In the genomic region with DNA sequence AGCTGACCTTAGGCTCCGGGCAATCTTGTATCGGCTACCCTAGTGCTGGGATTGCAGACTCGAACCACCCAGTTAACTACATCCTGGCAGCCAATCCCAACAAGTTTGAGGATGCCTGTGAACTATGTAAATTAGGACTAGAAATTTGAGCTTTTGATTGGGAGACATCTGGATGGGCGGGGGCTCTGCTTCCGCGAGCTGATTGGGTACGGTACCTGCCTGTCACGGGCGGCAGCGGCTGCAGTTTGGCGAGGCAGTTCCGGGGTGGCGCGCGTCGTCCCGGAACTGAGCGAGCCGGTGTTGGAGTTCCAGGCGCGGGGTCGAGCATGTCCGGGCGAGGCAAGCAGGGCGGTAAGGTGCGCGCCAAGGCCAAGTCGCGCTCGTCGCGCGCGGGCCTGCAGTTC, we compare ENCODE assay signal across 8 mouse cellular contexts. TPM values are rescaled to one million over a fixed set of nuclear protein-coding genes. Genes with fewer than 3 reads are reported as not detected.
DNase-seq lines count a peak whose midpoint lies in the region; ATAC-seq lines count a peak whose summit lies in the region.

Gene H2afj, plus strand, starts transcription at position 231 of the 404 bp plus-strand sequence.

- peak within 1 kb of the TSS; percentile 75 for H3K27ac ChIP-seq in hindbrain, embryonic 15.5 days (replicated peaks)

- H3K27me3 ChIP-seq in hindbrain, embryonic 15.5 days, result no peaks in the 10 kb centered on the region

- peak within 1 kb of the TSS; percentile 97 for H3K4me2 ChIP-seq in hindbrain, embryonic 15.5 days

- peak; percentile 96 for DNase-seq in T-cell, adult 2 months (ENCODE audit: low spot score)
- DNase-seq in cerebellum, postnatal 36 days, result peak; percentile 98
- peak; percentile 99 for DNase-seq in frontal cortex, postnatal 36 days (ENCODE audit: low spot score in 2 of 2)
- DNase-seq in left cerebral cortex, adult 11 months (ENCODE audit: low spot score), result peak; percentile 97
- DNase-seq in lung, postnatal 4 days, result peak; percentile 99
- peak; percentile 89 for DNase-seq in retina, postnatal 7 days (ENCODE audit: low read depth, low spot score)
- peak; percentile 98 for DNase-seq in urinary bladder, adult 2 months (ENCODE audit: low spot score)

- H3K9ac ChIP-seq in hindbrain, embryonic 15.5 days, result peak within 1 kb of the TSS; percentile 70

- peaks cover 7% of the 10 kb centered on the region for H3K36me3 ChIP-seq in hindbrain, embryonic 15.5 days

- peak; percentile 88 for ATAC-seq in hindbrain, embryonic 15.5 days (ENCODE audit: low FRiP score, low read depth)

- H3K4me3 ChIP-seq in hindbrain, embryonic 15.5 days, result peak within 1 kb of the TSS; percentile 95

- WGBS in hindbrain, embryonic 15.5 days, result under 1% methylated on average over 34 of the region's 34 CpGs

- H3K4me1 ChIP-seq in hindbrain, embryonic 15.5 days (replicated peaks), result peaks cover 33% of the 10 kb centered on the region

- H3K9me3 ChIP-seq in hindbrain, embryonic 15.5 days, result no peaks in the 10 kb centered on the region

RNA-seq across cellular contexts. Expression of gene H2afj, which starts in this region (rescaled TPM):
- 106 and 109 TPM in 2 replicates for polyA plus RNA-seq in hindbrain, embryonic 15.5 days (2015; fragmentation: Nextera tagmentation; extraction: Ambion mirVana)
- polyA plus RNA-seq in urinary bladder, adult 2 months (2012; rRNA removed), result 152 and 198 TPM in 2 replicates

Comparison
In these comparisons a context has a peak if more than half of its experiments do, and no peak if none do; other contexts are left out.
1. Peak in every context shown above with its lines: DNase-seq, ATAC-seq, H3K4me3 ChIP-seq and H3K27ac ChIP-seq.